ENCODE assay signal across 8 mouse cellular contexts in genomic region chr2:102166550-102167325, GRCm38 (mm10). TPM values are rescaled to one million over a fixed set of nuclear protein-coding genes. Genes with fewer than 3 reads are reported as not detected.
DNase-seq lines count a peak whose midpoint lies in the region; ATAC-seq and TF ChIP-seq lines count a peak whose summit lies in the region.

No protein-coding gene starts in this region.

- H3K27ac ChIP-seq in heart, embryonic 12.5 days (ENCODE audit: poor library complexity, severe bottlenecking): no peak overlapping the region
- H3K27ac ChIP-seq in kidney, postnatal 0 days: no peak overlapping the region
- H3K27ac ChIP-seq in neural tube, embryonic 13.5 days (replicated peaks): peak overlapping the region; percentile 76

- no peak overlapping the region for H3K4me3 ChIP-seq in heart, embryonic 12.5 days
- H3K4me3 ChIP-seq in kidney, postnatal 0 days (replicated peaks; ENCODE audit: low read depth, low read length): no peak overlapping the region
- no peak overlapping the region for H3K4me3 ChIP-seq in neural tube, embryonic 13.5 days

- H3K4me1 ChIP-seq in heart, embryonic 12.5 days (replicated peaks): peaks cover 15% of the 10 kb centered on the region
- H3K4me1 ChIP-seq in kidney, postnatal 0 days (replicated peaks; ENCODE audit: insufficient read depth, low read length): peaks cover 10% of the 10 kb centered on the region
- peaks cover 41% of the 10 kb centered on the region for H3K4me1 ChIP-seq in neural tube, embryonic 13.5 days (replicated peaks)

- no peaks in the 10 kb centered on the region for H3K27me3 ChIP-seq in heart, embryonic 12.5 days (replicated peaks)
- no peaks in the 10 kb centered on the region for H3K27me3 ChIP-seq in kidney, postnatal 0 days (ENCODE audit: insufficient read depth, low read length)
- no peaks in the 10 kb centered on the region for H3K27me3 ChIP-seq in neural tube, embryonic 13.5 days

- TF ChIP-seq CTCF in kidney, postnatal 0 days (IDR thresholded peaks at IDR 0.05; ENCODE audit: low read depth): peak; percentile 19; the same call in 1 of the 2 replicates

- ATAC-seq in heart, embryonic 12.5 days (ENCODE audit: insufficient number of reproducible peaks, low FRiP score): 0 out of 2 replicates have a peak, but pooled peaks have one; percentile 51
- no peak for ATAC-seq in kidney, postnatal 0 days (replicated peaks; ENCODE audit: low FRiP score, low read depth)
- ATAC-seq in neural tube, embryonic 13.5 days (ENCODE audit: low read depth): peak; percentile 57
- ATAC-seq in CD4-positive, CD25-positive, alpha-beta regulatory T cell, adult 4 months: no peak

- no peaks in the 10 kb centered on the region for H3K36me3 ChIP-seq in heart, embryonic 12.5 days
- no peaks in the 10 kb centered on the region for H3K36me3 ChIP-seq in kidney, postnatal 0 days (ENCODE audit: insufficient read depth, low read length)
- H3K36me3 ChIP-seq in neural tube, embryonic 13.5 days: peaks cover 3% of the 10 kb centered on the region; the same call in 1 of the 2 replicates

- DNase-seq in cerebellum, postnatal 10 days: peak; percentile 22 to 25
- DNase-seq in cerebellum, adult 8-10 months: no peak
- peak; percentile 81 for DNase-seq in adrenal gland, postnatal 14 days
- DNase-seq in kidney, postnatal 0 days (ENCODE audit: low spot score): peak; percentile 44
- no peak for DNase-seq in right cerebral cortex, adult 18-20 months

- H3K9ac ChIP-seq in heart, embryonic 12.5 days: no peak overlapping the region
- H3K9ac ChIP-seq in kidney, postnatal 0 days (ENCODE audit: low read depth, low read length): no peak overlapping the region
- H3K9ac ChIP-seq in neural tube, embryonic 13.5 days: 0 out of 2 replicates have a peak overlapping the region, but pooled peaks have one; percentile 1

- H3K4me2 ChIP-seq in heart, embryonic 12.5 days: peak overlapping the region; percentile 36
- H3K4me2 ChIP-seq in kidney, postnatal 0 days (ENCODE audit: low read length): 0 out of 2 replicates have a peak overlapping the region, but pooled peaks have one; percentile 1
- H3K4me2 ChIP-seq in neural tube, embryonic 13.5 days: peak overlapping the region; percentile 22; the same call in 1 of the 2 replicates

- 20% methylated on average over 15 of the region's 15 CpGs for WGBS in heart, embryonic 12.5 days
- 49% methylated on average over 15 of the region's 15 CpGs for WGBS in kidney, postnatal 0 days
- WGBS in neural tube, embryonic 13.5 days: 27% methylated on average over 15 of the region's 15 CpGs

- no peaks in the 10 kb centered on the region for H3K9me3 ChIP-seq in heart, embryonic 12.5 days (replicated peaks)
- H3K9me3 ChIP-seq in kidney, postnatal 0 days (replicated peaks; ENCODE audit: low read length): no peaks in the 10 kb centered on the region
- no peaks in the 10 kb centered on the region for H3K9me3 ChIP-seq in neural tube, embryonic 13.5 days

RNA-seq across cellular contexts. Expression of gene Ldlrad3, which starts 19.4 kb away (rescaled TPM):
- total RNA-seq in adrenal gland, postnatal 14 days (2021): 10.8 and 11.7 TPM in 2 replicates
- 20.2 and 23.0 TPM in 2 replicates for polyA plus RNA-seq in heart, embryonic 12.5 days (2016; fragmentation: Nextera tagmentation; extraction: Ambion mirVana)
- 20.4 and 23.3 TPM in 2 replicates for polyA plus RNA-seq in kidney, postnatal 0 days (2015; fragmentation: Nextera tagmentation; extraction: Ambion mirVana)
- 48.3 and 48.8 TPM in 2 replicates for polyA plus RNA-seq in neural tube, embryonic 13.5 days (2015; fragmentation: Nextera tagmentation; extraction: Ambion mirVana)
- under 1 TPM; 0.29 to 0.31 TPM for polyA plus RNA-seq in CD4-positive, CD25-positive, alpha-beta regulatory T cell, adult 4 months (2017; shearing (Covaris generic))

Comparison
In these comparisons a context has a peak if more than half of its experiments do, and no peak if none do; other contexts are left out.
1. DNase-seq: peak in cerebellum, postnatal 10 days (2 of 2), adrenal gland, postnatal 14 days (single experiment) and kidney, postnatal 0 days (single experiment); none in cerebellum, adult 8-10 months (single experiment) and right cerebral cortex, adult 18-20 months (single experiment).
2. ATAC-seq: peak in heart, embryonic 12.5 days (single experiment) and neural tube, embryonic 13.5 days (single experiment); none in kidney, postnatal 0 days (single experiment) and CD4-positive, CD25-positive, alpha-beta regulatory T cell, adult 4 months (single experiment).
3. RNA of gene Ldlrad3, which starts 19.4 kb away (polyA plus RNA-seq): 48.3 to 48.8 TPM in neural tube, embryonic 13.5 days, 20.4 to 23.3 TPM in kidney, postnatal 0 days and 20.2 to 23.0 TPM in heart, embryonic 12.5 days; 0.29 to 0.31 TPM in CD4-positive, CD25-positive, alpha-beta regulatory T cell, adult 4 months; every median in the first group is over 10 times any median in the second.
4. Peak in every context shown above with its lines, with median percentiles within 50 percentile points of each other: H3K4me2 ChIP-seq.